Mouse (Mus musculus) frontal cortex, adult (tissue): Measurements from ENCODE around the gene Prx.
A peak's percentile ranks its signal among the peaks of the same experiment; 100 is the strongest.
"Not testable (repeated sequence)": the region's sequence is repeated elsewhere in the genome, so short reads cannot be mapped to it uniquely, and the experiment has no call there.

Experiments used
- ATAC-seq: cut with Nextera tagmentation; 2 replicates; pipeline ENCODE4 v1.9.2; 2017; ENCODE audit warnings: mild to moderate bottlenecking, moderate library complexity, mixed read lengths; ENCODE audit not compliant: low TSS enrichment

The Prx gene

GRCm38 (mm10) chr7:27483860-27484259 is 15.3 kb upstream of the Prx start:
- no peak for ATAC-seq

GRCm38 (mm10) chr7:27486102-27486769 is 12.9 kb upstream of the Prx start:
- ATAC-seq, result peak; percentile 1; the same call in 1 of the 2 replicates

- peak; percentile 81 for ATAC-seq
These were observed 12.1 kb upstream of the Prx start, which contains the start of gene Sertad1 for GRCm38 (mm10) chr7:27486770-27487697. TSS of gene Sertad1 (plus strand) at chr7:27486910.

- ATAC-seq, result no peak
These were observed 11.3 kb upstream of the Prx start for GRCm38 (mm10) chr7:27487740-27488268.

- ATAC-seq, result no peak
These were observed 9.8 kb upstream of the Prx start for GRCm38 (mm10) chr7:27489270-27489869.

- no peak for ATAC-seq
These were observed 8.9 kb upstream of the Prx start for GRCm38 (mm10) chr7:27490227-27490542.

GRCm38 (mm10) chr7:27490543-27491329 is 8.4 kb upstream of the Prx start:
- peak; percentile 60 for ATAC-seq

GRCm38 (mm10) chr7:27491856-27492255 is 7.3 kb upstream of the Prx start:
- ATAC-seq, result no peak

- ATAC-seq, result no peak
These were observed 6.1 kb upstream of the Prx start for GRCm38 (mm10) chr7:27493022-27493421.

- no peak for ATAC-seq
These were observed 5.7 kb upstream of the Prx start for GRCm38 (mm10) chr7:27493450-27493849.

GRCm38 (mm10) chr7:27494659-27495367 is 4.3 kb upstream of the Prx start:
- not testable (repeated sequence) for ATAC-seq

- no peak for ATAC-seq
These were observed 2.5 kb downstream of the Prx start for GRCm38 (mm10) chr7:27501620-27502019.

- no peak for ATAC-seq
These were observed 7.7 kb downstream of the Prx start for GRCm38 (mm10) chr7:27506765-27507370.

GRCm38 (mm10) chr7:27507711-27508647 is 8.9 kb downstream of the Prx start:
- peak; percentile 89 for ATAC-seq

GRCm38 (mm10) chr7:27508648-27509005 is 9.5 kb downstream of the Prx start:
- ATAC-seq, result peak; percentile 75

- no peak for ATAC-seq
These were observed 11.7 kb downstream of the Prx start for GRCm38 (mm10) chr7:27510809-27511208.

- ATAC-seq, result no peak
These were observed 15.8 kb downstream of the Prx start for GRCm38 (mm10) chr7:27514961-27515360.

- ATAC-seq, result no peak
These were observed 19.2 kb downstream of the Prx start for GRCm38 (mm10) chr7:27518314-27518713.

GRCm38 (mm10) chr7:27520104-27520503 is 21.0 kb downstream of the Prx start:
- ATAC-seq, result no peak
